Mouse (Mus musculus): ENCODE measurements around the gene Thrsp. TPM values are rescaled to one million over a fixed set of nuclear protein-coding genes. Genes with fewer than 3 reads are reported as not detected.
"Not testable (repeated sequence)": the region's sequence is repeated elsewhere in the genome, so short reads cannot be mapped to it uniquely, and the experiment has no call there.

Thrsp gene
- polyA plus RNA-seq (2012; rRNA removed), result 533 and 1,341 TPM in 2 replicates

GRCm38 (mm10) chr7:97416906-97417777, at the start of gene Thrsp:
Gene Thrsp (minus strand): TSS chr7:97417730.
- DNase-seq (ENCODE audit: low read depth), result no peak

- DNase-seq (ENCODE audit: low read depth), result no peak
These were observed 38.0 kb upstream of the Thrsp start for GRCm38 (mm10) chr7:97455577-97455976.

GRCm38 (mm10) chr7:97454795-97455194, 37.3 kb upstream of the Thrsp start:
- no peak for DNase-seq (ENCODE audit: low read depth)

GRCm38 (mm10) chr7:97453141-97453921, 35.8 kb upstream of the Thrsp start:
- DNase-seq (ENCODE audit: low read depth), result no peak

- no peak for DNase-seq (ENCODE audit: low read depth)
These were observed 34.7 kb upstream of the Thrsp start for GRCm38 (mm10) chr7:97452196-97452595.

- not testable (repeated sequence) for DNase-seq (ENCODE audit: low read depth)
These were observed 33.5 kb upstream of the Thrsp start, which contains the start of gene Kctd14 for GRCm38 (mm10) chr7:97451023-97451422. Gene Kctd14 (plus strand): TSS chr7:97451323.

- DNase-seq (ENCODE audit: low read depth), result no peak
These were observed 29.6 kb upstream of the Thrsp start for GRCm38 (mm10) chr7:97447050-97447531.

- DNase-seq (ENCODE audit: low read depth), result peak; percentile 89
These were observed 28.8 kb upstream of the Thrsp start for GRCm38 (mm10) chr7:97446171-97446925.

GRCm38 (mm10) chr7:97438986-97439385, 21.5 kb upstream of the Thrsp start:
- no peak for DNase-seq (ENCODE audit: low read depth)

GRCm38 (mm10) chr7:97434517-97434916, 17.0 kb upstream of the Thrsp start:
- no peak for DNase-seq (ENCODE audit: low read depth)

GRCm38 (mm10) chr7:97433517-97433916, 16.0 kb upstream of the Thrsp start:
- DNase-seq (ENCODE audit: low read depth), result not testable (repeated sequence)

GRCm38 (mm10) chr7:97429705-97430104, 12.2 kb upstream of the Thrsp start:
- DNase-seq (ENCODE audit: low read depth), result no peak

GRCm38 (mm10) chr7:97427778-97428420, 10.4 kb upstream of the Thrsp start:
- no peak for DNase-seq (ENCODE audit: low read depth)

- no peak for DNase-seq (ENCODE audit: low read depth)
These were observed 9.8 kb upstream of the Thrsp start for GRCm38 (mm10) chr7:97427296-97427695.

- DNase-seq (ENCODE audit: low read depth), result no peak
These were observed 9.0 kb upstream of the Thrsp start for GRCm38 (mm10) chr7:97426566-97426965.

GRCm38 (mm10) chr7:97424621-97425245, 7.2 kb upstream of the Thrsp start:
- no peak for DNase-seq (ENCODE audit: low read depth)

GRCm38 (mm10) chr7:97423754-97424153, 6.2 kb upstream of the Thrsp start:
- no peak for DNase-seq (ENCODE audit: low read depth)

- DNase-seq (ENCODE audit: low read depth), result no peak
These were observed 3.6 kb upstream of the Thrsp start for GRCm38 (mm10) chr7:97420958-97421651.

- no peak for DNase-seq (ENCODE audit: low read depth)
These were observed 2.9 kb upstream of the Thrsp start for GRCm38 (mm10) chr7:97420406-97420805.

- no peak for DNase-seq (ENCODE audit: low read depth)
These were observed 1.6 kb upstream of the Thrsp start for GRCm38 (mm10) chr7:97419163-97419562.

Data from gonadal fat pad, adult 2 months (tissue).